Mouse (Mus musculus): Measurements from ENCODE around the gene Dpm3. TPM values are rescaled to one million over a fixed set of nuclear protein-coding genes. Genes with fewer than 3 reads are reported as not detected.
A peak's percentile ranks its signal among the peaks of the same experiment; 100 is the strongest.

Gene Dpm3
- total and polyA plus RNA-seq, 3 experiments: 52.7 to 228 (median 74.8) TPM

GRCm38 (mm10) chr3:89251365-89251895 is 7.7 kb upstream of the Dpm3 start:
- Histone ChIP-seq H3K4me2 (ENCODE audit: insufficient read depth, low read depth, poor library complexity, severe bottlenecking) (peak overlapping the region; percentile 94), H3K79me2 (replicated peaks; ENCODE audit: control insufficient read depth, extremely low read depth, insufficient read depth, poor library complexity, severe bottlenecking) (peaks cover 17% of the 10 kb centered on the region), H3K4me1 (ENCODE audit: control insufficient read depth in 1 of 2, insufficient read depth in 2 of 2) (peaks cover 10 to 47% of the 10 kb centered on the region in 2 experiments), H3K36me3 (replicated peaks in 1 of 2; ENCODE audit: control insufficient read depth in 1 of 2, insufficient read depth in 1 of 2, low read length in 1 of 2) (peaks cover 14 to 24% of the 10 kb centered on the region in 2 experiments), H3K27ac (ENCODE audit: insufficient read depth, low read depth) (peak overlapping the region; percentile 52; the same call in 1 of the 2 replicates), H3K27me3 (replicated peaks) (no peaks in the 10 kb centered on the region), H3K9ac (ENCODE audit: insufficient read depth, low read depth) (peak overlapping the region; percentile 52), H3K9me3 (replicated peaks; ENCODE audit: low read length) (peaks cover 5% of the 10 kb centered on the region), H3K4me3 (replicated peaks in 1 of 3; ENCODE audit: low read depth in 2 of 3, low read length in 2 of 3, poor library complexity in 1 of 3) (peak overlapping the region; percentile 62 to 66 (median 63))
- peak; percentile 90 for DNase-seq (ENCODE audit: extremely low read depth)
- in situ Hi-C loops (cut with MboI; ENCODE audit: low pct_ligation_motif_present, low pct_unique_long_range_greater_than_20kb, low sequenced_read_pairs): no loop called here
- dilution Hi-C loops (cut with MboI; ENCODE audit: extremely low pct_ligation_motif_present, extremely low pct_unique_long_range_greater_than_20kb, low sequenced_read_pairs): no loop called here
- TF ChIP-seq ZNF384 (IDR thresholded peaks at IDR 0.05; ENCODE audit: low read depth, low read length): no peak
- TF ChIP-seq ETS1 (conservative IDR thresholded peaks at IDR 0.05; ENCODE audit: low read depth, low read length): peak; percentile 70
- TF ChIP-seq CTCF (conservative IDR thresholded peaks at IDR 0.05 in 1 of 2, IDR thresholded peaks at IDR 0.05 in 1 of 2; ENCODE audit: low read depth in 2 of 2, low read length in 2 of 2): peak in 1 of 2 experiments; percentile 25; a peak in 2 of 4 replicates
- no peak for TF ChIP-seq ZC3H11A (IDR thresholded peaks at IDR 0.05; ENCODE audit: low read depth, low read length)
- 0 out of 2 replicates have a peak, but pooled peaks have one; percentile 10 for TF ChIP-seq UBTF (IDR thresholded peaks at IDR 0.05; ENCODE audit: low read depth, low read length)
- peak; percentile 58; the same call in 1 of the 2 replicates for TF ChIP-seq POLR2A (IDR thresholded peaks at IDR 0.05; ENCODE audit: low read depth, low read length)
- TF ChIP-seq NELFE (IDR thresholded peaks at IDR 0.05; ENCODE audit: low read depth, low read length): 0 out of 2 replicates have a peak, but pooled peaks have one; percentile 40
- peak; percentile 40; the same call in 1 of the 2 replicates for TF ChIP-seq NRF1 (IDR thresholded peaks at IDR 0.05; ENCODE audit: low read depth, low read length)
- TF ChIP-seq MYC (IDR thresholded peaks at IDR 0.05; ENCODE audit: low read depth, low read length): peak; percentile 92
- TF ChIP-seq E2F4 (IDR thresholded peaks at IDR 0.05; ENCODE audit: insufficient replicate concordance, low read depth, low read length): no peak
- peak; percentile 91 for TF ChIP-seq MAX (IDR thresholded peaks at IDR 0.05; ENCODE audit: low read length)
- no peak for TF ChIP-seq JUND (conservative IDR thresholded peaks at IDR 0.05; ENCODE audit: low read depth, low read length)
- peak; percentile 93 for TF ChIP-seq SIN3A (IDR thresholded peaks at IDR 0.05; ENCODE audit: low read length)
- TF ChIP-seq CHD1 (IDR thresholded peaks at IDR 0.05; ENCODE audit: low read depth, low read length): no peak
- peak; percentile 65 for TF ChIP-seq EP300 (IDR thresholded peaks at IDR 0.05; ENCODE audit: low read length)
- TF ChIP-seq HCFC1 (IDR thresholded peaks at IDR 0.05; ENCODE audit: low read depth, low read length): peak; percentile 47
- TF ChIP-seq BHLHE40 (IDR thresholded peaks at IDR 0.05; ENCODE audit: low read depth, low read length): peak; percentile 87
- TF ChIP-seq RCOR1 (conservative IDR thresholded peaks at IDR 0.05; ENCODE audit: low read depth, low read length): peak; percentile 54; the same call in 1 of the 2 replicates
- no peak for TF ChIP-seq RAD21 (IDR thresholded peaks at IDR 0.05; ENCODE audit: low read depth, low read length)
- peak; percentile 74 for TF ChIP-seq ELF1 (IDR thresholded peaks at IDR 0.05; ENCODE audit: low read depth, low read length)
- no peak for TF ChIP-seq GABPA (IDR thresholded peaks at IDR 0.05; ENCODE audit: insufficient replicate concordance, low read depth, low read length)
- peak; percentile 94 for TF ChIP-seq CHD2 (IDR thresholded peaks at IDR 0.05; ENCODE audit: low read length)
- peak; percentile 97 for TF ChIP-seq MXI1 (IDR thresholded peaks at IDR 0.05; ENCODE audit: low read depth, low read length)
- TF ChIP-seq TCF12 (IDR thresholded peaks at IDR 0.05; ENCODE audit: low read depth, low read length): peak; percentile 92
- TF ChIP-seq MAZ (IDR thresholded peaks at IDR 0.05; ENCODE audit: low read depth, low read length): 0 out of 2 replicates have a peak, but pooled peaks have one; percentile 60
- TF ChIP-seq IRF4 (IDR thresholded peaks at IDR 0.05; ENCODE audit: low read depth, low read length): peak; percentile 70
- no peak for TF ChIP-seq ZKSCAN1 (IDR thresholded peaks at IDR 0.05; ENCODE audit: borderline replicate concordance, low read depth, low read length)

Data from CH12.LX (cell line).